Mouse (Mus musculus): ENCODE measurements around the gene Cxcr5. TPM values are rescaled to one million over a fixed set of nuclear protein-coding genes. Genes with fewer than 3 reads are reported as not detected.

The Cxcr5 gene
- 152 TPM for polyA plus RNA-seq (2017; shearing (Covaris generic))

GRCm38 (mm10) chr9:44561597-44561996 lies at the start of gene Cxcr5:
Gene Cxcr5 (minus strand): TSS chr9:44561877.

DNA sequence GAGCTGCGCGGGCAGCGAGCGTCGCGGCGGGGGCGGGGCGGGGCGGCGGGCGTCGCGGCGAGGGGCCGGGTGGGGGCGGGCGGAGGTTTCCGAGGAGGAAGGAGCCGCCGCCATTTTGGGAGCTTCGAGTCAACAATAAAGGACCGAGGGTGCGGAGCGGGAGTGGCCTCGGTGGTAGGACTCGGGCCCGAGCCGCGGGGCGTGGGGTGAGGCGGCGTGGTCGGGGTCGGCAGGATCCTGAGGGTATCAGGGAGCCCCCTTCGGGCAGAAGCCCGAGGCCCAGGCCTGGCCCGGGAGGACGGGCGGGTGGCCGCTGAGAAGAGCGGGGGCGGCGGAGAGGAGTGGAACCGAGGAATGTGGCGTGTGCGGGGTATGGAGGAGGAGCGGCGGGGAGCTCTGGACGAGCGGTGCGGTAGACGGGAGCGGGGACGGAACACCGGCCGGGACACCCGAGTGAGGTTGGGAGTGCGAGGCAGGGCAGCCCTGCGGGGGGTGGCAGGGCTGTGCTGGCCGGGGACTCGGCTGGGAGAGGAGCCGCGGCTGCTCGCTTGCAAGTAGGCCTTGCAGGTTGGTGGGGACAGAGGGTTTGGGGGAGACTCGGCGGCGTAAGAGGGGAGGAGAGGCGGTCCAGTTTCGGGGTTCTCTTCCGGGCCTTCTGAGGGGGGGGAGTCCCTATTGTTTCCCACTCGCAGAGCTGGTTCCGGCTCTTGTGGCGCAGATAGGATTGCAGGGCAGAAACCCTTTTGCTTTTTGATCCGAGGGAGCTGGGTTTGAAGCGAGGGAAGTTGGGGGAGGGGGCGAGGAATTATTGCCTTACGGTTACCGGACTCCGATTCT lies 43.3 kb upstream of the Cxcr5 start, which contains the start of gene Ddx6:
Gene Ddx6, plus strand, starts transcription at position 114 of the 837 bp plus-strand sequence.

DNA sequence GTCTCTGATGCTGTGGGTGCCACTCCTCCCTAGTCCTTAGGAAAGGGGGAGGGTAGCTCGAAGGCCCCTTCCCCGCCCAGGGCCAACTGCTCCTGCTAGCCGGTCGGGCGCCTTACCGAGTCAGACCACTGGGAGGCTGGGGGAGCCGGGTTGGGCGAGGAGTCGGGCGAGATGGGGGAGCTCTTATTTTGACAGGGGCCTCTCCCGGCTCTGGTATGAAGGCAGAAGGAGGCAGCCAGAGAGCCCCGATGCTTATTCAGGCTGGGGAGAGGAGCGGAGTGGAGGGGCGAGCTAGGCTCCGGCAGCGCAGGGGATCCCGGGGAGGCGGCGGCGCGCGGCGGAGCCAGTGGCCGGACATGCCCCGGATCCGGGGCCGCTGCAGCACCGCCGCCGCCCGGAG lies 79.1 kb downstream of the Cxcr5 start, which contains the start of gene Bcl9l:
Gene Bcl9l, plus strand, starts transcription at position 274 of the 400 bp plus-strand sequence.

Other genes starting within 250 kb of the Cxcr5 start
- gene C2cd2l, start 241.6 kb downstream of the Cxcr5 start, polyA plus RNA-seq (2017; shearing (Covaris generic)) = 10.5 TPM
- gene Dpagt1, start 235.9 kb downstream of the Cxcr5 start, polyA plus RNA-seq (2017; shearing (Covaris generic)) = 26.9 TPM
- 32.6 TPM for gene H2afx, start 227.2 kb downstream of the Cxcr5 start, polyA plus RNA-seq (2017; shearing (Covaris generic))
- 31.2 TPM for gene Hmbs, start 217.6 kb downstream of the Cxcr5 start, polyA plus RNA-seq (2017; shearing (Covaris generic))
- gene Vps11, start 200.2 kb downstream of the Cxcr5 start, polyA plus RNA-seq (2017; shearing (Covaris generic)) = 88.4 TPM
- gene Hyou1, start 182.4 kb downstream of the Cxcr5 start, polyA plus RNA-seq (2017; shearing (Covaris generic)) = 27.5 TPM
- 36.2 TPM for gene Slc37a4, start 165.0 kb downstream of the Cxcr5 start, polyA plus RNA-seq (2017; shearing (Covaris generic))
- gene Rps25, start 154.7 kb downstream of the Cxcr5 start, polyA plus RNA-seq (2017; shearing (Covaris generic)) = 1,500 TPM
- 141 TPM for gene Trappc4, start 154.3 kb downstream of the Cxcr5 start, polyA plus RNA-seq (2017; shearing (Covaris generic))
- gene Ccdc84, start 143.3 kb downstream of the Cxcr5 start, polyA plus RNA-seq (2017; shearing (Covaris generic)) = 67.9 TPM
- gene Foxr1, start 120.7 kb downstream of the Cxcr5 start, polyA plus RNA-seq (2017; shearing (Covaris generic)) = 0.20 TPM
- gene Upk2, start 106.9 kb downstream of the Cxcr5 start, polyA plus RNA-seq (2017; shearing (Covaris generic)) = not detected
- 7.2 TPM for gene Bcl9l, start 79.1 kb downstream of the Cxcr5 start, polyA plus RNA-seq (2017; shearing (Covaris generic))
- 49.9 TPM for gene Ddx6, start 43.0 kb upstream of the Cxcr5 start, polyA plus RNA-seq (2017; shearing (Covaris generic))
- gene Treh, start 111.4 kb upstream of the Cxcr5 start, polyA plus RNA-seq (2017; shearing (Covaris generic)) = not detected
- 1.4 TPM for gene Phldb1, start 173.3 kb upstream of the Cxcr5 start, polyA plus RNA-seq (2017; shearing (Covaris generic))
- gene Arcn1, start 206.0 kb upstream of the Cxcr5 start, polyA plus RNA-seq (2017; shearing (Covaris generic)) = 157 TPM
- 43.3 TPM for gene Ift46, start 206.0 kb upstream of the Cxcr5 start, polyA plus RNA-seq (2017; shearing (Covaris generic))
- not detected for gene Tmem25, start 237.4 kb upstream of the Cxcr5 start, polyA plus RNA-seq (2017; shearing (Covaris generic))
- not detected for gene Ttc36, start 241.2 kb upstream of the Cxcr5 start, polyA plus RNA-seq (2017; shearing (Covaris generic))

Measured in inflammation-experienced regulatory T-cells, adult 16 weeks (primary cell).